Mouse (Mus musculus) forebrain, embryonic 14.5 days (tissue): ENCODE measurements around the gene C1qa. TPM values are rescaled to one million over a fixed set of nuclear protein-coding genes. Genes with fewer than 3 reads are reported as not detected.

ENCODE experiments used
- ATAC-seq: fragments of 200-750 bp; cut with Nextera tagmentation; 2 replicates; pipeline ENCODE4 v1.8.0; 2017; ENCODE audit warnings: mild to moderate bottlenecking, moderate library complexity
- DNase-seq: peaks from one replicate; pipeline ENCODE4 v3.0.0-alpha.2; 2015; ENCODE audit warnings: low spot score
- H3K27ac ChIP-seq: fragments of 300-500 bp; sonication (generic); 2 replicates; pipeline ENCODE4 v1.5.1; 2014; ENCODE audit warnings: low read depth, mild to moderate bottlenecking, control low read depth, low read length, moderate library complexity
- H3K27me3 ChIP-seq: fragments of 300-500 bp; sonication (generic); replicated peaks from 2 replicates; pipeline ENCODE4 v1.6.1; 2014; ENCODE audit warnings: low read length, control low read depth, mixed read lengths; ENCODE audit not compliant: control insufficient read depth, insufficient read depth
- H3K36me3 ChIP-seq: fragments of 300-500 bp; sonication (generic); 2 replicates; pipeline ENCODE4 v1.6.1; 2014; ENCODE audit warnings: low read length, control low read depth; ENCODE audit not compliant: control insufficient read depth, insufficient read depth
- H3K4me1 ChIP-seq: fragments of 300-500 bp; sonication (generic); 2 replicates; pipeline ENCODE4 v1.6.1; 2014; ENCODE audit warnings: antibody characterized with exemption, low read length, control low read depth; ENCODE audit not compliant: control insufficient read depth, insufficient read depth
- H3K4me2 ChIP-seq: fragments of 300-500 bp; sonication (generic); 2 replicates; pipeline ENCODE4 v1.6.1; 2014; ENCODE audit warnings: mild to moderate bottlenecking, control low read depth, low read length
- H3K4me3 ChIP-seq: fragments of 300-500 bp; sonication (generic); 2 replicates; pipeline ENCODE4 v1.5.1; 2014; ENCODE audit warnings: low read depth, low read length, control low read depth
- H3K9ac ChIP-seq: fragments of 300-500 bp; sonication (generic); 2 replicates; pipeline ENCODE4 v1.6.1; 2014; ENCODE audit warnings: mild to moderate bottlenecking, low read length, control low read depth, moderate library complexity
- H3K9me3 ChIP-seq: fragments of 300-500 bp; sonication (generic); replicated peaks from 2 replicates; pipeline ENCODE4 v1.6.1; 2016; ENCODE audit warnings: low read length, control low read depth, mixed read lengths; ENCODE audit not compliant: control insufficient read depth
- WGBS: fragments of 180-500 bp; shearing (Covaris S2); extraction: QIAGEN DNeasy Blood & Tissue Kit; methylation state at CpG from one replicate; pipeline ENCODE4 v1.1.7; 2014; 5-methylcytosine and 5-hydroxymethylcytosine counted together
- polyA plus RNA-seq: library from polyadenylated mRNA; unstranded; fragments of >200 nt; fragmentation: Nextera tagmentation; extraction: Ambion mirVana; gene quantifications from 2 replicates; pipeline ENCODE4 v1.2.1, GENCODE M21; 2014

The C1qa gene
- polyA plus RNA-seq, 1 experiment from 2014 or later = 24.3 TPM

DNA sequence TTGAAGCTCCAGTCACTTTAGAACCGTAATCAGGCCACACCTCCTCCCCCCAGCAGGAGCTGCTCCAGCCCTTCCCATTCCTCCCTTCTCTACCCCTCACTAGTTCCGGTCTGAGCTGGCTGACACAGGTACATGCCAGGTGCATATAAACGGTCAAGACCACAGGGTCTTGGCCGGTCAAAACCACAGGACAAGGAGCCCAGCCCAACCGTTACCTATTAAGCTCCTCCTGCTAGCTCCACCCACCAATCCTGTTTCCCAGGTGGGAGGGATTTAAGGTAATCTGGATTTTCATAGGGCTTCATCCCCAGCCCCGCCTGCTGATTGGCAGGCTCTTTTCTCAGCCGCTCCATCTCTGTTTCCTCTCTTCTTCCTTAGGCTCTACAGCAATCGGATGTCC lies 20.4 kb downstream of the C1qa start:
- H3K27me3 ChIP-seq = no peaks in the 10 kb centered on the region
- ATAC-seq (no peak), DNase-seq (no peak)
- H3K36me3 ChIP-seq = no peaks in the 10 kb centered on the region
- H3K4me3 ChIP-seq = no peak overlapping the region
- WGBS = 52% methylated on average over 8 of the region's 8 CpGs
- H3K9ac ChIP-seq = no peak overlapping the region
- no peak overlapping the region for H3K4me2 ChIP-seq
- H3K4me1 ChIP-seq = no peaks in the 10 kb centered on the region
- no peak overlapping the region for H3K27ac ChIP-seq
- no peaks in the 10 kb centered on the region for H3K9me3 ChIP-seq

DNA sequence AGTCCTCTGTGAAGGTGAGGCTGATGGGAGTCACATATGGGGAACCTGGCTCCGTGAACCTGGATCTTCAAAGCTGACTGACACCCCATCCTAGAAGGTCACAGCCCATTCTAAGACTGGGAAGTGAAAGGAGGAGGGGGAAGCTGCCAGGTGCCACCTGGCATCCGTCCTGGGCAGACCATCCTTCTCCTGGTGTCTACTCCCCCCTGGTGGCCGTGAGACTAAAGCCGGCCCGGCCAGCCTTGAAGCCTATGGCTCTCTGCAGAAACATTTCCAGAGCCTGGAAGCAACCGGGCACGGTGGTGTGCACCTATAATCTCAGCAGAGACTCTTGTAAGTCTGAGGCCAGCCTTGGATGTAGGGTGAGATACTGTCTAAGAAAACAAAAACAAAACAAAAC lies 21.6 kb downstream of the C1qa start:
- peak; percentile 79 for DNase-seq
- no peak overlapping the region for H3K9ac ChIP-seq
- no peak overlapping the region for H3K4me2 ChIP-seq
- no peak overlapping the region for H3K4me3 ChIP-seq
- H3K27me3 ChIP-seq = no peaks in the 10 kb centered on the region
- 22% methylated on average over 7 of the region's 7 CpGs for WGBS
- ATAC-seq = peak; percentile 60
- no peaks in the 10 kb centered on the region for H3K36me3 ChIP-seq
- H3K27ac ChIP-seq = no peak overlapping the region
- no peaks in the 10 kb centered on the region for H3K4me1 ChIP-seq
- no peaks in the 10 kb centered on the region for H3K9me3 ChIP-seq

DNA sequence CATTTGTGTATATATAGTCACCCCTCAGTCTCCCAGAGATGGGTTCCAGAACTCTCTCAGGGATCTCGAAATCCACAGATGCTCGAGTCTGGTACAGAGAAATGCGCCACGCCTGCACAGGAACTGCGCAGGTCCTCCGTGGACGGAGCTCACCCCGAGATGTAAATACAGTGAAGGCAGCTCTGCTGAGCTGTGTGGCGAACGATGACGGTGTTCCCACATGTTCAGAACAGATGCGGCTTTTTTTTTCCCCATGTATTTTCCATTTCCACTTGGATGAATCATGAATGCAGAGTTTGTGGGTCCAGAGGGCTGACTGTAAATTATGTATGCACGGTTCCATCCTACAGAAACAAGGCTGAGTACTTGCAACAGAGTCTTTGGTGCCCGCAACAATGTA lies 23.6 kb downstream of the C1qa start:
- ATAC-seq (no peak), DNase-seq (no peak)
- no peak overlapping the region for H3K27ac ChIP-seq
- H3K4me1 ChIP-seq = no peaks in the 10 kb centered on the region
- H3K9ac ChIP-seq = no peak overlapping the region
- no peaks in the 10 kb centered on the region for H3K36me3 ChIP-seq
- 91% methylated on average over 14 of the region's 14 CpGs for WGBS
- H3K4me2 ChIP-seq = no peak overlapping the region
- no peaks in the 10 kb centered on the region for H3K27me3 ChIP-seq
- no peaks in the 10 kb centered on the region for H3K9me3 ChIP-seq
- H3K4me3 ChIP-seq = no peak overlapping the region

DNA sequence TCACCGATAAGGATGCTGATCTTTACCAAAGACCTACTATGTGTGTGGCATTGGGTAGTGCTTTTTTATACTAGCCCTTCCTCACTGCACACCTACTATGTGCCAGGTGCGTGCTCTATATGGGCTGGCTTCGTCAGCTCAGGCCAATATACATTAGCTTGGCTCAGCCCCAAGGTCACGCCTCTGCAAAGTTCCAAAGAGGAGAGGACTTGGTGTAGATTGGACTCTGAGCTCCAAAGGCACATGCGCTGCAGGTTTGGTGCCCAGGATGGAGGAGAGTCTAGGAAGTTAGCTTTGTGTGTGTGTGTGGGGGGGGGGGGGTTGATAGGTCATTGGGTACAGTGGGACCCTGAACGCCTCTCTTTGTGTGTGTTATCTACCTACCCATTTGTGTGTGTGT lies 30.2 kb downstream of the C1qa start:
- H3K36me3 ChIP-seq = no peaks in the 10 kb centered on the region
- H3K9me3 ChIP-seq = no peaks in the 10 kb centered on the region
- ATAC-seq = no peak
- peaks cover 14% of the 10 kb centered on the region for H3K4me1 ChIP-seq
- H3K4me2 ChIP-seq = no peak overlapping the region
- H3K9ac ChIP-seq = no peak overlapping the region
- WGBS = 78% methylated on average over 6 of the region's 6 CpGs
- no peak overlapping the region for H3K4me3 ChIP-seq
- H3K27me3 ChIP-seq = no peaks in the 10 kb centered on the region
- 0 out of 2 replicates have a peak overlapping the region, but pooled peaks have one; percentile 15 for H3K27ac ChIP-seq
- no peak for DNase-seq

DNA sequence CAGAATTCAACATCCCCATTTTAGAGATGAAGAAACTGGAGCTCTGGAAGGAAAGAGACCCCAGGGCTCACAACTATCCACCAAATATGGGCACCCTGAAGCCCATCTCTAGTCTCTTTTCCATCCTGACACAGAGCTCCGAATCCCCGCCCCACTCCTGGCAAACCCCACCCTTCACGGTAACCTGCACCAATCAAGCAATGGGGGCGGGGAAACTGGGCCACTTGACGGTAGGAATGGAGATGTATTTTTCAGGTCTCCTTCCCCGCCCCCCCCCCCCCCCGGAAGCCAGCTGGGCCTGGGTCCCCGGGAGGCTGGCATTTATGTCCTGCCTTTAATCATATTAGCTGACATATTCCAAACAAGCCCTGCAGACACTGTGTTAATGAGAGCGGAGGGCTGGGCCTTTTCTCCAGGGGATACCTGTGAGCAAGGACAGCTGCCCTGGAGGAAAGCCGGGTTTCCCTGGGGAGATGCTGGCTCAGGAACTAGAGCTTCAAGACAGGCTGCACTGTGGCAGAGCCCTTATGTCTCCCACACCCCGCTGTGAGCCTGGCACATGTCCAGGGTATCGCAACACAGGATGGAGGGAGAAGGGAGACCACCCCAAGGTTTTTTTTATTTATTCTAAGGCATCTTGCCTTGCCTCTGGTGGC lies 30.8 kb downstream of the C1qa start:
- no peaks in the 10 kb centered on the region for H3K9me3 ChIP-seq
- H3K4me3 ChIP-seq = no peak overlapping the region
- no peak overlapping the region for H3K9ac ChIP-seq
- H3K27ac ChIP-seq = peak overlapping the region; percentile 15; the same call in 1 of the 2 replicates
- peak; percentile 68 for DNase-seq
- H3K27me3 ChIP-seq = no peaks in the 10 kb centered on the region
- H3K4me2 ChIP-seq = no peak overlapping the region
- H3K4me1 ChIP-seq = peaks cover 14% of the 10 kb centered on the region
- WGBS = 13% methylated on average over 12 of the region's 12 CpGs
- peak; percentile 50; the same call in 1 of the 2 replicates for ATAC-seq
- H3K36me3 ChIP-seq = no peaks in the 10 kb centered on the region

DNA sequence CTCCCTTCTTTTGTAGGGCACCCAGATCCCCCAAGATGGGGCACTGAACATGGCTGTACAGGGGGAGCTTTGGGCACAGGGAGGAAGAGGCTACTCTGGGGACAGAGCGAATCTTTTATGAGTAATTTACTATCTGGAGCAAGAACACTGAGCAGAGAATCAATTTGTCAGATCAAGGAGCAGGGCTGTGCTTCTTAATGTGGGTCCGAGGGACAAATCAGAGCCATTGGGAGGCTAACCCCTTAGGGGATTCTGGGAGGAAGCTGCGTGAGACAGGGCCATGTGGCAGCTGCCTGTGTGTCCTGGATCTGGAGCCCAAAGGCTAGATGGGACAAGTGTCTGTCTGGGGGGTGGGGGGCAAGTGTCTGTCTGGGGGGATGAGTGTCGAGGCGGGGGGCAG lies 33.1 kb downstream of the C1qa start:
- 53% methylated on average over 5 of the region's 5 CpGs for WGBS
- Histone ChIP-seq H3K36me3 (no peaks in the 10 kb centered on the region), H3K4me3 (no peak overlapping the region), H3K27me3 (no peaks in the 10 kb centered on the region), H3K4me1 (peaks cover 26% of the 10 kb centered on the region), H3K27ac (peak overlapping the region; percentile 0; the same call in 1 of the 2 replicates), H3K4me2 (no peak overlapping the region), H3K9ac (no peak overlapping the region), H3K9me3 (no peaks in the 10 kb centered on the region)
- DNase-seq = no peak
- ATAC-seq = no peak

DNA sequence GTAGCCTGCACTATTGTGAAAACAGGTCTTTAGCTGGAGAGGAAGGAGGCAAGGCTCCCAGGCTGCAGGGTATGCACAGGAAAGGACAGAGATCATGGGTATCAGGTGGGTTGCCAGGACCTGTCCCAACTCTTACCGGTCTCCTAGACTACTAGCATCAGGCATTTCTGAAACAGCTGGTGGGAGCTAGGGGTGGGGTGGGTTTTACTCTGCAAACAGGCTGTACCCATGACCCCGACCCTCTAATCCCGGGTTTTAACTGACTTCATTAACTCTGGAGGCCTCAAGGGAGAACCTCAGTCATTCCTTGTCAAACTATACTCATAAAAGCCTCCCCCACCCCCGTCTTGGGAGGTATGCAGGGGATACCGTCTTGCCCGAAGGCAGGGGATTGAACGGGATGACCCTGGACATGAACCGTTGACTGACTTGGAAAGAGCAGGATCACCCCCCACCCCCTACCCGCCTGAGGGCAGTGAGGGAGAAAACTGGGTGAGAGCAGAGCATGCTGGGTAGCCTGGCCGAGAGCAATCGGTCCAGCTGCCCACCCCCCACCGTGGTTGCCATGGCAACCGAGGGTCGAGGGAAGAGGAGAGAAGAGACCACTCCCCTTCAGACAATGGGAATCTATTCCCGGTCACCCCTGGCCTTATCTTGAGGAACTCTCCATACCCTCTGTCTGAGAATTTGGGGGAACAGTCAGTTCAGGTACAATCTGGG lies 33.7 kb downstream of the C1qa start:
- 4% methylated on average over 15 of the region's 15 CpGs for WGBS
- no peak overlapping the region for H3K9ac ChIP-seq
- H3K9me3 ChIP-seq = no peaks in the 10 kb centered on the region
- no peaks in the 10 kb centered on the region for H3K27me3 ChIP-seq
- no peaks in the 10 kb centered on the region for H3K36me3 ChIP-seq
- H3K4me1 ChIP-seq = peaks cover 26% of the 10 kb centered on the region
- ATAC-seq (no peak), DNase-seq (peak; percentile 78)
- H3K27ac ChIP-seq = peak overlapping the region; percentile 0; the same call in 1 of the 2 replicates
- H3K4me2 ChIP-seq = no peak overlapping the region
- H3K4me3 ChIP-seq = no peak overlapping the region

GRCm38 (mm10) chr4:136863517-136863916 lies 35.1 kb downstream of the C1qa start:
- no peaks in the 10 kb centered on the region for H3K27me3 ChIP-seq
- no peak overlapping the region for H3K4me3 ChIP-seq
- DNase-seq = no peak
- no peaks in the 10 kb centered on the region for H3K36me3 ChIP-seq
- H3K27ac ChIP-seq = no peak overlapping the region
- H3K9me3 ChIP-seq = no peaks in the 10 kb centered on the region
- no peak overlapping the region for H3K4me2 ChIP-seq
- H3K4me1 ChIP-seq = peaks cover 26% of the 10 kb centered on the region
- 49% methylated on average over 9 of the region's 9 CpGs for WGBS
- ATAC-seq = no peak
- no peak overlapping the region for H3K9ac ChIP-seq

GRCm38 (mm10) chr4:136862411-136862810 lies 36.2 kb downstream of the C1qa start:
- WGBS = 88% methylated on average over 2 of the region's 2 CpGs
- DNase-seq = no peak
- Histone ChIP-seq H3K4me3 (no peak overlapping the region), H3K4me1 (peaks cover 23% of the 10 kb centered on the region), H3K27ac (peak overlapping the region; percentile 77; the same call in 1 of the 2 replicates), H3K4me2 (no peak overlapping the region), H3K36me3 (no peaks in the 10 kb centered on the region), H3K9me3 (no peaks in the 10 kb centered on the region), H3K9ac (no peak overlapping the region), H3K27me3 (no peaks in the 10 kb centered on the region)
- ATAC-seq = no peak
